Mouse (Mus musculus): Measurements from ENCODE around the gene Ifitm3.

DNA sequence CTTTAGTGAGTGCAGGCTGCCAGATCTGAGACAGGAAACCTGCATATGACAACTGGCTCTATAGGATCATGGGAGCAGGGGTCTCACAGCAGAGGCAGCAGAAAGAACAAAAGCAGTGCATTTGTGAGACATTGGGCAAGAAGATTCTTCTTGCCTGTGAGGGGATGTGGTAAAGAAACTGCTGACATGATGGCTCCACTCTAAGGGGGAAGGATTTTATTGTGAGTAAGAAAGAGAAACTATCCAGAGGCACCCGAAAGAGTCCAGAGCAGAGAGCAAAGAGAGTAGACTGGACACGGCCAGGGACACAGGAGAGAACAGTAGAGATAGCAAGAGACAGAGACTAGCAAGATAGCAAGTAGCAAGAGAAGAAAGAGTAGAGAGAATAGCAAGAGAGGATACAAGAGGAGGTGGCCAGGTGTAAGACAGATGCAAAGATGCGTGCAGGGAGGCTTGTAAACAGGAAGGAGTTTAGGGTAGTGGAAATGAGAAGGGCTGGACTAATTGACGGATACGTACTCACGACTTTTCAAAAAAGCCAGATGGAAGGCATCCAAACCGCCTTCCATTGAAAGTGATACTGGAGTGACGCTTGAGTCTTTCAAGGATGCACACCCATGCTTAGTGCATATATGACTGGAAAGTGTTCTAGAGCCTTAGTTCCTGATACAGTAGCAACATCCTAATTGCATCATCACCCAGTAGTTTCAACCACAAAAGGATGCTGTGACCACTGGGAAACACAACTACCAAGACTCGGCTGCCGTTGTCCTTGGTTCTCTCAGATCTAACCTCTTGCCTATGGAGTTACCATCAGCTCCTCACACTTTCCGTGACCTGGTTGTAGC lies 11.5 kb downstream of the Ifitm3 start:
- TF ChIP-seq CTCF (IDR thresholded peaks at IDR 0.05; ENCODE audit: extremely low read depth, insufficient read depth, insufficient read length, insufficient replicate concordance) (no peak), POLR2A (IDR thresholded peaks at IDR 0.05; ENCODE audit: low read depth, low read length) (no peak)
